Mouse (Mus musculus) E14TG2a.4 (cell line): ENCODE measurements around the gene Gabarapl2.

Experiments used
- CTCF ChIP-seq: conservative IDR thresholded peaks from 2 replicates; pipeline ENCODE4 v1.5.1; 2014; ENCODE audit warnings: low read length
- NANOG ChIP-seq: IDR thresholded peaks from 2 replicates; pipeline ENCODE4 v1.6.1; 2014; ENCODE audit warnings: borderline replicate concordance, low read length, mixed read lengths
- POU5F1 ChIP-seq: IDR thresholded peaks from 2 replicates; pipeline ENCODE4 v1.6.1; 2014; ENCODE audit warnings: low read length, borderline replicate concordance

GRCm38 (mm10) chr8:111919663-111920062 is 20.8 kb upstream of the Gabarapl2 start:
- peak; percentile 76 for TF ChIP-seq CTCF
- TF ChIP-seq POU5F1, result no peak
- TF ChIP-seq NANOG, result no peak
